Mouse (Mus musculus) liver, embryonic 14.5 days (tissue): ENCODE data around the gene Adamts4. TPM values are rescaled to one million over a fixed set of nuclear protein-coding genes. Genes with fewer than 3 reads are reported as not detected.

Experiments
- ATAC-seq: fragments of 200-750 bp; cut with Nextera tagmentation; 2 replicates; pipeline ENCODE4 v1.8.0; 2017; ENCODE audit warnings: moderate number of reproducible peaks, mild to moderate bottlenecking, moderate library complexity; ENCODE audit not compliant: insufficient read depth
- DNase-seq, 3 experiments: peaks; one replicate each; pipeline ENCODE4 v3.0.0-alpha.2; 2012 to 2013; ENCODE audit warnings: low read depth in 3 of 3, low spot score in 3 of 3
- H3K27ac ChIP-seq: fragments of 300-500 bp; sonication (generic); 2 replicates; pipeline ENCODE4 v1.5.1; 2014; ENCODE audit warnings: moderate library complexity, mild to moderate bottlenecking, control low read depth, inconsistent platforms
- H3K27me3 ChIP-seq: fragments of 300-500 bp; sonication (generic); 2 replicates; pipeline ENCODE4 v1.6.1; 2014; ENCODE audit warnings: mild to moderate bottlenecking, low read length, moderate library complexity; ENCODE audit not compliant: control insufficient read depth, insufficient read depth
- H3K36me3 ChIP-seq: fragments of 300-500 bp; sonication (generic); replicated peaks from 2 replicates; pipeline ENCODE4 v1.6.1; 2014; ENCODE audit warnings: low read depth; ENCODE audit not compliant: control insufficient read depth, insufficient read depth
- H3K4me1 ChIP-seq, 2 experiments: fragments of 200-500 bp in 1 of 2; fragments of 300-500 bp in 1 of 2; sonication (generic) in 1 of 2; replicated peaks; 2 replicates each; pipeline ENCODE4 v1.6.1; 2012 to 2014; ENCODE audit warnings: antibody characterized with exemption in 1 of 2, inconsistent platforms in 1 of 2, low read length in 1 of 2; ENCODE audit not compliant: control insufficient read depth in 2 of 2, insufficient read depth in 2 of 2
- H3K4me2 ChIP-seq: fragments of 300-500 bp; sonication (generic); 2 replicates; pipeline ENCODE4 v1.6.1; 2014; ENCODE audit warnings: low read depth, mild to moderate bottlenecking, control low read depth, moderate library complexity
- H3K4me3 ChIP-seq, 2 experiments: fragments of 200-500 bp in 1 of 2; fragments of 300-500 bp in 1 of 2; sonication (generic) in 1 of 2; 2 replicates each; pipeline ENCODE4 v1.5.1; 2012 to 2014; ENCODE audit warnings: low read depth in 2 of 2, low read length in 2 of 2, mild to moderate bottlenecking in 2 of 2, control low read depth in 1 of 2, inconsistent platforms in 1 of 2, moderate library complexity in 1 of 2; ENCODE audit not compliant: insufficient read depth in 1 of 2
- H3K9ac ChIP-seq: fragments of 300-500 bp; sonication (generic); replicated peaks from 2 replicates; pipeline ENCODE4 v1.6.1; 2014; ENCODE audit warnings: mild to moderate bottlenecking, control low read depth, moderate library complexity
- H3K9me3 ChIP-seq: fragments of 300-500 bp; sonication (generic); 2 replicates; pipeline ENCODE4 v1.6.1; 2016; ENCODE audit warnings: low read length, mixed read lengths; ENCODE audit not compliant: control insufficient read depth
- CTCF ChIP-seq: IDR thresholded peaks from 2 replicates; pipeline ENCODE4 v1.5.1; 2016; ENCODE audit warnings: antibody characterized with exemption, low read depth, control low read depth
- EP300 ChIP-seq: IDR thresholded peaks from 2 replicates; pipeline ENCODE4 v1.6.1; 2016; ENCODE audit warnings: antibody characterized with exemption, low read depth
- WGBS: fragments of 180-500 bp; shearing (Covaris S2); extraction: QIAGEN DNeasy Blood & Tissue Kit; methylation state at CpG from one replicate; pipeline ENCODE4 v1.1.7; 2014; ENCODE audit not compliant: insufficient replicate concordance; 5-methylcytosine and 5-hydroxymethylcytosine counted together
- polyA plus RNA-seq, 2 experiments: library from polyadenylated mRNA; depleted of rRNA in 1 of 2; stranded (reverse) in 1 of 2; unstranded in 1 of 2; fragments of >200 nt; fragmentation: Nextera tagmentation in 1 of 2; extraction: Ambion mirVana in 1 of 2; gene quantifications; 2 replicates each; pipeline versions ENCODE4 v1.2.1 to v1.2.3; 2012 to 2014

Adamts4 gene
- polyA plus RNA-seq, 2 experiments, result 0.13 to 0.17 TPM

GRCm38 (mm10) chr1:171271196-171271595, 21.0 kb downstream of the Adamts4 start:
- Histone ChIP-seq H3K9me3 (no peaks in the 10 kb centered on the region), H3K4me3 (peak overlapping the region; percentile 67 to 96), H3K27ac (peak overlapping the region; percentile 50), H3K9ac (peak overlapping the region; percentile 80), H3K27me3 (no peaks in the 10 kb centered on the region), H3K4me2 (peak overlapping the region; percentile 89), H3K36me3 (peaks cover 38% of the 10 kb centered on the region), H3K4me1 (peaks cover 17 to 22% of the 10 kb centered on the region in 2 experiments)
- no peak for ATAC-seq
- TF ChIP-seq CTCF (no peak), EP300 (0 out of 2 replicates have a peak, but pooled peaks have one; percentile 17)
- 27% methylated on average over 9 of the region's 9 CpGs for WGBS
- peak in 1 of 3 experiments; percentile 54 for DNase-seq

- Histone ChIP-seq H3K4me1 (peaks cover 17 to 20% of the 10 kb centered on the region in 2 experiments), H3K4me3 (peak overlapping the region; percentile 28 to 67), H3K4me2 (peak overlapping the region; percentile 89), H3K27me3 (no peaks in the 10 kb centered on the region), H3K9ac (peak overlapping the region; percentile 80), H3K9me3 (no peaks in the 10 kb centered on the region), H3K36me3 (peaks cover 43% of the 10 kb centered on the region), H3K27ac (peak overlapping the region; percentile 1)
- 49% methylated on average over 10 of the region's 10 CpGs for WGBS
- DNase-seq (no peak), ATAC-seq (no peak)
- TF ChIP-seq CTCF (no peak; the same call in 1 of the 2 replicates), EP300 (no peak)
Observed at GRCm38 (mm10) chr1:171271622-171272021, 21.4 kb downstream of the Adamts4 start.

GRCm38 (mm10) chr1:171272086-171272485, 21.9 kb downstream of the Adamts4 start:
- 55% methylated on average over 3 of the region's 3 CpGs for WGBS
- TF ChIP-seq CTCF, result no peak
- Histone ChIP-seq H3K9me3 (no peaks in the 10 kb centered on the region), H3K4me3 (peak overlapping the region in 1 of 2 experiments; percentile 67; a peak in 1 of 4 replicates), H3K27me3 (no peaks in the 10 kb centered on the region), H3K36me3 (peaks cover 47% of the 10 kb centered on the region), H3K27ac (peak overlapping the region; percentile 1), H3K9ac (no peak overlapping the region; the same call in 1 of the 2 replicates), H3K4me1 (peaks cover 17 to 19% of the 10 kb centered on the region in 2 experiments), H3K4me2 (peak overlapping the region; percentile 89)
- ATAC-seq (no peak), DNase-seq (no peak)

- WGBS, result 89% methylated on average over 12 of the region's 12 CpGs
- Histone ChIP-seq H3K9me3 (no peaks in the 10 kb centered on the region), H3K4me1 (peaks cover 21 to 23% of the 10 kb centered on the region in 2 experiments), H3K4me2 (no peak overlapping the region), H3K9ac (no peak overlapping the region), H3K27ac (no peak overlapping the region), H3K4me3 (no peak overlapping the region), H3K27me3 (no peaks in the 10 kb centered on the region), H3K36me3 (peaks cover 68% of the 10 kb centered on the region)
- no peak for TF ChIP-seq CTCF
- 0 out of 2 replicates have a peak, but pooled peaks have one; percentile 2 for TF ChIP-seq EP300
- DNase-seq, result no peak
- no peak for ATAC-seq
Observed at GRCm38 (mm10) chr1:171274171-171274570, 23.9 kb downstream of the Adamts4 start.

GRCm38 (mm10) chr1:171275144-171275734, 25.0 kb downstream of the Adamts4 start:
- no peaks in the 10 kb centered on the region for H3K27me3 ChIP-seq
- 87% methylated on average over 11 of the region's 11 CpGs for WGBS
- ATAC-seq (no peak), DNase-seq (no peak)
- peaks cover 76% of the 10 kb centered on the region for H3K36me3 ChIP-seq
- H3K4me1 ChIP-seq, result peaks cover 16 to 18% of the 10 kb centered on the region in 2 experiments
- no peak overlapping the region; the same call in 1 of the 2 replicates for H3K27ac ChIP-seq
- no peak overlapping the region for H3K4me3 ChIP-seq
- no peak overlapping the region for H3K9ac ChIP-seq
- H3K4me2 ChIP-seq, result no peak overlapping the region
- no peak for TF ChIP-seq CTCF
- no peak for TF ChIP-seq EP300
- no peaks in the 10 kb centered on the region for H3K9me3 ChIP-seq
